Mouse (Mus musculus): ENCODE measurements around the gene Tmem63c.

Gene Tmem63c

DNA sequence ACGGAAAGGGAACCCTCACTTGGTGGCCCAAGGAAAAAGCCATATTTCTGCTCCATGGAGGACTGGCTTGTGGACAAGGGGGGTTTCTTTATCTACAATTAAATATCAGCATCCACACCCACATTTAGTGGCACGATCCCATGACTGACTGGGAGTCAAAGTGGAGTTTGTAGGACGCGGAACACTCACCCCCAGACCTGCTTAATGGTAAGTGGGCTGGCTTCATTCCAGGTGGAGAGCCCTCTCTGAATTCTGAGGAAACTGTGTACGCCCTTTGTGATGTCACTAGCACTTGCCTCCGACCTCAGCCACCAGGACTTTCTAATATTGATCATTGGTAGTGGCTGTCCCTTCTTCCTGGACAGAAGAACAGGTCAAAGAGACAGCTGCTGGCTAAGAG lies at the start of gene Tmem63c:
TSS of gene Tmem63c (plus strand) at position 301 of the 400 bp plus-strand sequence.
- DNase-seq: no peak

- DNase-seq: peak; percentile 71
These were observed 47.9 kb upstream of the Tmem63c start for GRCm38 (mm10) chr12:86973216-86973615.

DNA sequence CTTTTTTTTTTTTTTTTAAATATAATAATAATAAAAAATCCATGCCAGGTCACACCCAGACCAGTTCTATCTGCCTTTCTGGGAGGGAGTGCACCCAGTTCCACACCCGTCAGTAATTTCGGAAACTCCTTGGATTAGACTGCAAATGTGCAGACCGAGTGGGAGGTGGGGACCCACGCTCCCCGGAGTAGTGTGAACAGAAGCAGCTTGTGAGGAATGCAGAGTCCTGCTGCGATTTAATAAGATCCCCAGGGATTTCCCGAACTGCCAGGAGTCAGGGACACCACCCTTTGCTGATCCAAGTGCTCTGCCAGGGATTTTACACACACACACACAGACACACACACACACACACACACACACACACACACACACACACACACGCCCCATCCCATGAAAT lies 47.4 kb upstream of the Tmem63c start:
- DNase-seq: no peak

- DNase-seq: peak; percentile 86
These were observed 46.5 kb upstream of the Tmem63c start for GRCm38 (mm10) chr12:86974387-86975288.

DNA sequence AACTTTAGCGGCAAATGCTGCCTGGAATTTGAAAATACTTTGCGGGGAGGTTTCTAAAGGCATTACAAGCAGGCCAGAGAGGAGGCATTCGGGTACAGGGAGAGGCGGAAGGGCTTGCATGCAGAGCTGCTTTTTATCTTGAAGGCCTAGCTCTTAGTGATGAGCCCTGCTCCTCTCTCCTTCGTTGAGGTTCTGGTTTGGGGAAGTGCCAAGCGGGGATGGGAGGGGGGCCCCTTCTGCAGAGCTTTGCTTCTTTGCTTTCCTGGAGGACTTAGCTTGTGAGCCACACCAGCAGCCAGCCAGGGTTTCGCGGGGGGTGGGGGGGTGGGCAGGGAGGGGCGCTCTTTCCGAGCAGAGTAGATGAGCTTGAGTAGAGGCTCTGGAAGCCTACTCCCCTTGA lies 45.4 kb upstream of the Tmem63c start:
- no peak for DNase-seq

GRCm38 (mm10) chr12:86976511-86977168 lies 44.5 kb upstream of the Tmem63c start:
- no peak for DNase-seq

GRCm38 (mm10) chr12:86977833-86978232 lies 43.3 kb upstream of the Tmem63c start:
- DNase-seq: peak; percentile 14

- DNase-seq: no peak
These were observed 40.0 kb upstream of the Tmem63c start for GRCm38 (mm10) chr12:86981180-86981579.

- peak; percentile 62 for DNase-seq
These were observed 37.5 kb upstream of the Tmem63c start for GRCm38 (mm10) chr12:86983470-86984193.

- DNase-seq: peak; percentile 56
These were observed 37.0 kb upstream of the Tmem63c start for GRCm38 (mm10) chr12:86984194-86984555.

DNA sequence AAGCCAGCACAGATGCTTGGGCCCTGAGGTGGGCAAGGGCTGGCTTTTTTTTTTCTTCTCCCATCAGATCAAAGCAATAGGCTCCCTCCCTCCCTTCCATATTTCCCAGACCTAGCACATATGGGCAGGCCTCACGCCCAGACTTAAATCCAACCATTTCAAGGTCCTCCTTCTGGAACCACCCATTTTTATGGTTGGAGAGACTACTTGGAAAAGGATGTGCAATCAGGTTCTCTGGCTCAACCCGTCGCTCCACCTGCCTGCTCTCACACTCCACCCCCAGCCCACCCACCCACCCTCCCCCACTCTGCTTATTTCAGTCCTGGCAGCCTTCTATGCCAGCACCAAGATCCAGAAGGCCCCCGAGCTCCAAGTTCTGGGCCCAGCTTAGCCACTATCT lies 34.6 kb upstream of the Tmem63c start:
- no peak for DNase-seq

DNA sequence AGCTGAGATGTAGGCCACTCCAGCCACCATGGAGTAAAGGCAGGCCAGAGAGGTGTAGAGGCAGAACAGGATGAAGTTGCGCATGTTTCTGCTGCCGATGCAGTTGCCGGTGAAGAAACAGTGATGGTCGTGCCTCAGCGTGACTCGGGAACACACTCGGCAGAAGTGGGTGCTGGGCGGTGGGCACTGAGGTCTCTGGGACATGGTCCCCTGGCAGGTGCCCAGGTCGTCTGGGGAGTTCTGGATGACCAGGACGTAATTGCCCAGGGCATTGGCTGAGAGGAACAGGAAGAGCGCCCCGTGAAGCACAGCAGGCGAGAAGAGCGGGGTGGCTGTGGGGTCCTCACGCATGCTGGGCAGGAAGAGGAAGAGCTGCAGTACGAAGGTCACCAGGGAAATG lies 32.9 kb upstream of the Tmem63c start:
- no peak for DNase-seq

DNA sequence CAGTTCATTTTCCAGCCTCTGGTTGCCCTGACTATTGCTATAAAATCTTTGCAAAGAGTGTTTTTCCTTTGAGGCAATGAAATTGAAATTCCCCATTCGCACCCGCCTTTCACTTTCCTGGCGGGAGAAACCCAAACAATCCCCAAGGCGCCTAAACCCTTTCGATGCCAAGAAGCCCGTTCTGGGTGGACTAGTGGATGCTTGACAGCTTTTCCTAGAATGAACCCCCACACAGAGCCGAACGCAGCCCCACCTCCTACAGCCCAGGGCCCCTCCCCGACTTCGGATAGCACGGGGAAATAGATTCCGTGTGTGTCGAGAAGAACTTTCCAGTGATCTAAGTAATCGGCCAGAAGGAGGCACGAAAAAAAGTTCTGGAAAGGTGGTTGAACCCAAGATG lies 31.8 kb upstream of the Tmem63c start:
- DNase-seq: no peak

DNA sequence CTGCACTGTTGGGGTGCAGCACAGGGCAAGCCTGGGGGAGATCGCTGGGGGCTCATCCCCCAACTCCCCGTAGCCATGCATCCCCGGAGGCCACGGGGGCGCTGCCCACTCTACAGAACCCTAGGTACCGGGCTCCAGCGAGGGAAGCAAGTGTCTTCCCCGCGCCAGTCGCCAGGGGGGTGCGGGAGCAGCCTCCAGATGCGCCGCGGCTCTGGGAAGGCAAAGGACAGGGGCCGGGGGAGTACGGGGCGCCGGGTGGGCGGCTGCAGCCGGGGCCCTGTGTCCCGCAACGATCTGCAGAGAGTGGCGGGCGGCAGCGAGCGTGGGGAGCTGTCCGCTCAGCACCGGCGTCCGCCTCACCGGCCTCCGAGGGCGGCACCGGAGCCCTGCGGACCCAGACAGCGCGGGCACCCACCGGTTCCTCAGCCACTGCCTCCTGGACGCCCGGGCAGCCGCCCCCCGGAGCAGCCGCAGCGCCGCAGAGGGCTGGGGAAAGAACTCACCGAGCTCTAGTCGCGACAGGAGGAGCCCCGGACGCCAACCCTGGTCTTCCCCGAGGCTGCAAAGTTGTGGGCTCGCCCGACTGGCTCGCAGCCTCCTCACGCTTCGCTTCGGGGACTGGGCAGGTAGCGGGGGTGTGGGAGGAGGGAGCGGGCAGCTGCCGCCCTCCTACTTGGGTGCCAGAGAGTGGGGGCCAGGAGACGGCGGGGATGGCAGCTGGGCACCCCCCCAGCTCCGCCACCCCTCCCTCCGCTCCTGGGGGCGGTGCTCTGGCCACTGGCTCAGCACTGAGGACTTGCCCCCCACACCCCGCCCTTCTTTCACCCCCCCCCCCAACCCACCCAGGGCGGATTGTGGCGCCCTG lies 31.0 kb upstream of the Tmem63c start, which contains the start of gene Zdhhc22:
TSS of gene Zdhhc22 (minus strand) at position 541 of the 865 bp plus-strand sequence.
- no peak for DNase-seq

- DNase-seq: no peak
These were observed 30.4 kb upstream of the Tmem63c start for GRCm38 (mm10) chr12:86990755-86991110.

GRCm38 (mm10) chr12:86994166-86994565 lies 27.0 kb upstream of the Tmem63c start:
- DNase-seq: no peak

DNA sequence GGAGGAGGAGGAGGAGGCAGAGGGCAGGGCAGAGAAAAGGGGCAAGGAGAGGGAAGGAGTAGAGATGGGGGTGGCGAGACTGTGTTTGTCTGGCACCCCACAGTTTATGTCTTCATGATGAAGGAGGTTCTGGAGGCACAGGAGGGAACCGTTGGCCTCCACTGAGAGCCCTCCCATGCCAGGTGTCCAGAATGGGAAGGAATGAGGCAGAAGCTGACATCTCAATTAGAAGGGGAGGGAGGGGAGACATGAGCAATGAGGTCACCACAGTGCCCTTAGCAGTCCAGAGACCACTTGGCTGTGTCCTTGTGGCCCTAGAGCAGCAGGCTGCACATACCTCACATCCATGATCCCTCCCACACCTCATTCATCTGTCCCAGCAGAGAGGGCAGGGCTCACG lies 26.4 kb upstream of the Tmem63c start:
- no peak for DNase-seq

DNA sequence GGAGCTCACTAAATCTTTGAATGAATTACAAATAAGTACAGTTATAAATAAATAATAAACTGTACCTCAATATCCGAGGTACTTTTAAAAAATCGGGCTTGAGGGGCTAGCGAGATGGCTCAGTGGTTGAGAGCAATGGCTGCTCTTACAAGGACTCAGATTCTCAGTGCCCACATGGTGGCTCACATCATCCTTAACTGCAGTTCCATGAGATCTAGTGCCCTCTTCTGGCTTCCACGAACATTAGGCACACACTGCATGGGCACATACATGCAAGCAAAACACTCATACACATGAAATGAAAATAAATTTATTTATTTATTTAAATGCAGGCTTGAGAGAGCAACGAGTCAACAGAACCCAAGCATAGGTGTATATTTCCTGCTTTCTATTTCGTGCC lies 25.2 kb upstream of the Tmem63c start:
- no peak for DNase-seq

DNA sequence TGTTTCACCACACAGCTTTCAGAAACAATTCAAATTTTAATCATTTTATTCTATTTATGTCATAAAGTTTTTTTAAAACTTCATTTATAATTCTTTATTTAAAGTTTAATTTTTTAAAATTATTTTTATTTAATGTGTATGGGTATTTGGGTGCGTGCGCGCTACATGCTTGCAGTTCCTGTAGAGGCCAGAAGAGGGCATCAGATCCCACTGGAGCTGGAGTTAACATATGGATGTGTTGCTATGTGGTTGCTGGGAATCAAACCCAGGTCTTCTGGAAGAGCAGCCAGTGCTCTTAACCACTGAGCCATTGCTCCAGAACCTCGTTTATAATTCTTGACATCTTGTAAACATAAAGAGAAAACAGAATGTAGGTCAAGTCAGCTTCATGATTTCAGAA lies 22.4 kb upstream of the Tmem63c start:
- no peak for DNase-seq

GRCm38 (mm10) chr12:86999283-86999820 lies 21.8 kb upstream of the Tmem63c start:
- no peak for DNase-seq

DNA sequence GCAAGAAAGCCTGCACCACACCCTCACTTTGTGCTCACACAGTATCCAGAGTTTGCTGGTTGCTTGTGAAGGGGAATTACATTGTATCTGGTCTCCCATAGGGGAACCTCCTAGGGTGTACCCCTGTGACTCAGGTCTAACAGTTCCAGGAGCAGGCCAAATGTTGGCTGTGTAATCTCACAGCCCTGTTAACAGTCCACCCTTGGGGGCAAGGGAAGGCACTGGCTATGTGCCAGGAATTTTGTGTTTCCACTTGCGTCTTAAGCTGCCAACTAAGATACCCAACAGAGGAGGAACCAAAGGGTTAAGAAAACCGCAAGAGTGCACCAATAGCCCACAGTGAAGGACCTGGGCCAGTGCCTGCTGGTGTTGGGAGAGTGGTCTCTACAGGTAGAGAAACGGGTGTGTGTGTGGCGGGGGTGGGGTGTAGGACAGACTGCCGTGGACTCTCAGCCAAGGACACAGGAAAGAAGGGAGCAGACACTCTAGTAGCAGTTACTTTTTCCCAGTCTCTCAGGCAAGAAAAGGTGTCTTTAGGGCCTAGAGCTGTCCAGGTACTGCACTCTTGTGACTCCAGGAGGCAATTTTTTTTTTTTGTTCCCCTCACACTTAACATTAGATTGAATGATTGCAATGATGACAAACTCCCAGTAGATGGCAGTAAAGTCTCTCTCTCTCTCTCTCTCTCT lies 20.8 kb upstream of the Tmem63c start:
- peak; percentile 14 for DNase-seq

DNA sequence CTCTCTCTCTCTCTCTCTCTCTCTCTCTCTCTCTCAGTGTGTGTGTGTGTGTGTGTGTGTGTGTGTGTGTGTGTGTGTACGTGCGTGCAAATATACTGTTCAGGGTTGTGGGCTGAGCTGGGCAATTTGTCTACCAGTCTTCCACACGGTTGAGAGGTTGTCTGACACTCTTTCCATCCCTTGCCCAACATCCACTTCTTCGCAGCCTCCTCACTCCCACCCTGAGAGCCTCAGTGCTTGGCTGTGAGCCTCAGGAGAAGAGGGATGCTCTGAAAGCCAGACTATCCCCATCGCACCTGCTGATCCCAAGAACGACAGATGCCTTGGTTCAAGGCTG lies 20.3 kb upstream of the Tmem63c start:
- DNase-seq: no peak
